Mouse (Mus musculus) hindlimb bud, embryonic 11.5 days (tissue): Measurements from ENCODE around the gene Selenon.
"Not testable (repeated sequence)": the region's sequence is repeated elsewhere in the genome, so short reads cannot be mapped to it uniquely, and the experiment has no call there.

ENCODE experiments used
- DNase-seq: peaks from one replicate; pipeline ENCODE4 v3.0.0-alpha.2; 2012; ENCODE audit warnings: low read depth, low spot score; ENCODE audit errors: extremely low spot score

Selenon gene

DNA sequence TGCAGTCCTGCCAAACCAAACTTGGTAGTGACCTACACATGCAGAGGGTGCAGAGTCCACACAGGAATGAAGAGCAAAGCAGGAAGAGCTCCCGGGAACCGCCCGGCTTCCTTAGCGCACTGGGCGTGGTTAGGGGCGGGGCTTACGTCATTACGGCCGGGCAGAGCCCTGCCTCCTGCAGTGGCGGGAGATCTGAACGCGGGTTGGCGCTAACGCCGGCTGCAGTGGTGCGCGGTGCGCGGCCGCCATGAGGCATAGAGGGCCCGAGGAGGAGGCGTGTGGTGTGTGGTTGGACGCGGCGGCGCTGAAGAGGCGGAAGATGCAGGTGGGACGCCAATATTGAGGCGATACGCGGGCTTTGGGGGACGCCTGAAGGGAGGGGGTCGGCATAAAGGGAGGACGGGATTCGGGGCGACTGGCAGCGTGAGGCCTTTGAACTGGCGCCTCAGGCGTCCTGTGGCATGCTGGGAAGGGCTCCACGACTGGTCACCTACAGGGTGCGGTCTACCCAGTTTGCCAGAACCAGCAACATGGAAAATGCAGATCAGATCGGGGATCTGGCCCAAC is 41.0 kb downstream of the Selenon start, which contains the start of gene Aunip:
Gene Aunip (plus strand): TSS at position 155 of the 567 bp plus-strand sequence.
- peak; percentile 60 for DNase-seq

DNA sequence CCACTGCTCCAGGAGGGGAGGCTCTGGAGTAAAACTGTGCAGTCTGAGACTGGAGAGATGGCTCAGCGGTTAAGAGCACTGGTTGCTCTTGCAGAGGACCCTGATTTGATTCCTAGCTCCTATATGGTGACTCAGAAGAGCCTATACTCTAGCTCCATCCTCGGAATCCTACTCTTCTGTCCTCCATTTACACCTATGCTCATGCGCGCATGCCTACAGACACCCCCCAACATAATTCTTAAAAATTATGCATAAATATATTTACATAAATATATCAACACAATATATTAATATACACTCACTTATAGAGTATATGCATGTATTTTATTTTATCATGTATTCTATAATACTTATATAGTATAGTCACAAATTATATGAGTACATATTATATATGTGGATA is 41.6 kb downstream of the Selenon start:
- no peak for DNase-seq

DNA sequence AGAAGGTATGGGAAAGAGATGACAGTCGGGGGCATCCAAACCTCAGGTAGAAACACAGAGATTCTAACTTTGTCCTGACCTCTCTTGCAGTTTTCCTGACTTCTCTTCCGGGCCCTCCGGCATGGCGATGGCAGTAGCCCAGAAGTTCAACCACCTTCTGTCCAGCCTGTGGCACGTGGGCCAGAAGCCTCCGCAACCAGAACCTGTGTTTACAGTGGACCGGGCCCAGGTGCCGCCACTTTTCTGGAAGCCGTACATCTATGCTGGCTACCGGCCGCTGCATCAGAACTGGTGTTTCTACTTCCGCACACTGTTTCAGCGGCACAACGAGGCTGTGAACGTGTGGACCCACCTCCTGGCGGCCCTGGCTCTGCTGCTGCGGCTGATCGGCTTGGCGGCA is 45.3 kb downstream of the Selenon start:
- DNase-seq, result no peak

DNA sequence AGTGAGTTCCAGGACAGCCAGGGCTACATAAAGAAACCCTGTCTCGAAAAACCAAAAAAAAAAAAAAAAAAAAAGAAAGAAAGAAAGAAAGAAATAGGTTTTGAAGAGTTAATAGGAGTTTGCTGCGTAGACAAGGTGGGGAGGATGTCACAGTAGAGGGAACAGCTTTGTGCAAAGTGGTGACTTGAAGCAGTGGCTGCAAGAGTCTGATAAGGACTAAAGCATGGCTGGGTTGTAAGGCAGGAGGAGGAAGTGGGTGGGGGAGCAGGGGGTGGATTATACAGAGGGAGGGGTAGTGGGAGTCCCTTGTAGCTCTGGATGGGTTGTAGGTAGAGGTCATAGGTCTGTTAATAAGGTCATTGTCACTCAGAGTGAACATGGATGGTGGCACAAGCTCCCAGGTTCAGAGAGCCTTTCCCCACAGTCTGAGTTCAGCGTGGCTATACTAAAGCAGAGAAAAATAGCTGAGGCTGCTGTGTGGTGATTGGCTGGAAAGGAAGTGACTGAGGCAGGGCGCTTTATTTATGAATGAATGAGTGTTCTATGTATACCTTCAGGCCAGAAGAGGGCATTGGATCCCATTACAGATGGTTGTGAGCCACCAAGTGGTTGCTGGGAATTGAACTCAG is 45.9 kb downstream of the Selenon start:
- no peak for DNase-seq

DNA sequence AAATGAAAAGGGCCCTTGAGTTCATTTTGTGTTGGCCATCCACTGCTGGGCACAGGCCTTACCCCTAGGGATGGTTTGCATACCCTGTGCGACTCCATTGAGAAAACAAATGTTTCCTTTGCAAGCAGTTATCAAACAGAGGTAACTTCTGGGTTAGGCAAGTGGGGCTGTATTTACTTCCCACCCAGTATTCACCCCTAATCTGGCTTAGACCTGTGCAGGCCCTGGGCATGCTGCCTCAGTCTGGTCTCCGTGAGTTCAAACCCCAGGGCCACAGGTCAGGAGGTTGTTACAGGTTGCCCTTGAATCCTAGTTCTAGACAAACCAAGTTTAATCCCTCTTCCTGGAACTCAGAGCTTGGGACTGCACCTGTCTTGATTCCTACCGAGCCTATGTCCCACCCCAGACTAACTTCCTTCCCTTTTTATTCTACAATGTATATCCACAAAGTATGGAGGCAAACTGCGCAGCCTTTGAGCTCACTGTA is 46.6 kb downstream of the Selenon start:
- no peak for DNase-seq

DNA sequence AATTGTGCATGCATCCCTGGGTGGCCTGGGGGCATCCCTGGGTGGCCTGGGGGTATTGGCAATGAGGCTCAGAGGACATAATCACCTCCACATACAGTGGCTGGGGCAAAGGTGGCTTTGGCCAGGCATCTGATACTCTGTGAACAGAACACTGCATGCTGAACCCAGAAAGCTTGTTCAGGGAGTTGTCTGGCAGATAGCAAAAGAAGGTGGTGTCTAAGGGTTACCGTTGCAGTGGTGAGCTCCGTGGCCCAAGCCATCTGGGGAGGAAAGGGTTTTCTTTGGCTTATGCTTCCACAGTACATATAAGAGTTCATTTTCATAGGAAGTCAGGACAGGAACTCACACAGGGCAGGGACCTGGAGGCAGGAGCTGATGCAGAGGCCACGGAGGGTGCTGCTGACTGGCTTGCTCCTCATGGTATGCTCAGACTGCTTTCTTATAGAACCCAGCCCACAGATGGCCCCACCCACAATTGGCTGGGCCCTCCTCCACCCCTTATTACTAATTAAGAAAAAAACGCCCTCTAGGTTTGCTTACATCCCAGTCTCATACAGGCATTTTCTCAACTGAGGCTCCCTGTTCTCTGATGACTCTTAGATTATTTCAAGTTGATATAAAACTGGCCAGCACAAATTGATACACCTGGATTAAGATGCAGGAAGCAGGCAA is 48.1 kb downstream of the Selenon start:
- no peak for DNase-seq

DNA sequence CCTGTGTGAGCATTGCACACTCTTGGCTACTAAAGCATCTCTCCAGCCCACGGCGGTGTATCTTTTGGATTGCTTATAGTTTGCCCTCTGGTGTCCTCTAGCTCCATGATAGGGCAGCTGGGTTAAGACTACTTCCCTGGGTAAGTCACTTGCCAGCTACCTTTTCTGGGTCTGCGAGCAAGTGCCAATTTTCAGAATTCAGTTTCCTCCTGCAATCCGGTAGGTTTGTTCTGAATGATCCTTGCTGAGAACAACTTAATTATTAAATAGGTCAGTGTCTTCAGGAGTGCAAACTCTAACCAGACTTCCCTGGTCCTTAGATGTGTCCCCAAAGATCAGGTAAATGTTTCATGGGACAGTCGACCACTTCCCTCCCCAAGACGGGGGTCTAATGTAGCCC is 50.9 kb downstream of the Selenon start:
- DNase-seq, result no peak

DNA sequence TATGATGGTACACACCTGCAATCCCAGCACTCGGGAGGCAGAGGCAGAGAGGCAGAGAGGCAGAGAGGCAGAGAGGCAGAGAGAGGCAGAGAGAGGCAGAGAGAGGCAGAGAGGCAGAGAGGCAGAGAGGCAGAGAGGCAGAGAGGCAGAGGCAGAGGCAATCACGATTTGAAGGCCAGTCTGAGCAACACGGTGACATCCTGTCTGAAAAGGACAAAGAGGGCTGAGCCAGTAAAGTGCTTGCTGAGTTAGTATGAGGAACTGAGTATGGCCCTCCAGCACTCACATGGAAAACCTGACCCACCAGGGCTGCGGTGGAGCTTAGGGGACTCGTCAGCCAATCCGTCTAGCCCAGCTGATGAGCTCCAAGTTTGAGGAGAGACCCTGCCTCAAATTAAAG is 53.0 kb downstream of the Selenon start:
- DNase-seq, result not testable (repeated sequence)

DNA sequence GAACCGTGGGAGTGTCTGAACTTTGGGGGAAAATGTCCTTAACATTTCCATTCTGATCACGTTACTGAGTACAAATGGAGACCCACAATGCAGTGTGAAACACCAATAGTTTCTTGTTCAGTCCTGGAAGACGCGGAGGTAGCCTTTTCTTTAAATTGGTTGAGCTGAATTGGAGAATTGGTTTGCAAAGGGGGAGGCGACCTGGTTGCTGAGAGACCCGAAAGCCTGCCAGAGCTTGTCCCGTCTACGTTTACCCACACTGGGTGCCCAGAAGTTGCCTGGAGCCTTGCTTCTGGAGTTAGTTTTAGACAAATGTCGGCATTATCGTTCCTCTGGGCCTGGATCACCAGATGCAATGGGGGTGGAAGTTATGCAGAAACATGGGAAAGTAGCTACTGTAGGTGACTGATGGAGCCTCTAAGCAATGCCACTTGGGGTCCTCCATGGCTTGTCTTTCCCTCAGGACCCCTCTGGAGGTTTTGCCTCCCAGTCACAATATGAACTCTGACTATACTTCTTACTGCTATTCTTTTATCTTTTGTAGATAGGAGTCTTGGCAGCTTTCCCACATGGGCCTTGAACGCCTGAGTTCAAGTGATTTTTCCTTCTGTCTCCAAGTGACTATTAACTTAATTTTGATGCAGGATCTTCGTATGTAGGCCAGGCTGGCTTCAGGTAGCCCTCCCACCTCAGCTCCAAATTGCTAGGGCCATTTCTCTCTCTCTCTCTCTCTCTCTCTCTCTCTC is 53.8 kb downstream of the Selenon start:
- no peak for DNase-seq

DNA sequence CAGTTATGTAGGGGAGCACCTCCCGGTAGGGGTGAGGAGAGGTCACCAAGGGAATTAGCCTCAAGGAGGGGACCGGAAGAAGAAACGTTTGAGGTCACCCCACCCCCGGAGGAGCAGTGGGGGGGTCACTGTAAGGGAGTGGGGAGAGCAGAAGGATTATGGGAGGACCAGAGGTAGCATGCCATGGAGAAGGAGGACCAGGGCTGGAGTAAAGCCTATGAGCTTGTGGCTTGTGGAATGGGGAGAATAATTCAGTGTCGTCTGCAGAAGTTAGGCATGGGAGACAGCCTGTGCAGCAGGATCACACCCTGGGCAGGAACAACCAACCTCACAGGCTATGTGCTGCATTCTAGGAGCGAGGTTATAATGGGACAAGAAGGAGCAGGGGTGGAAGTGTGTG is 54.7 kb downstream of the Selenon start:
- no peak for DNase-seq

DNA sequence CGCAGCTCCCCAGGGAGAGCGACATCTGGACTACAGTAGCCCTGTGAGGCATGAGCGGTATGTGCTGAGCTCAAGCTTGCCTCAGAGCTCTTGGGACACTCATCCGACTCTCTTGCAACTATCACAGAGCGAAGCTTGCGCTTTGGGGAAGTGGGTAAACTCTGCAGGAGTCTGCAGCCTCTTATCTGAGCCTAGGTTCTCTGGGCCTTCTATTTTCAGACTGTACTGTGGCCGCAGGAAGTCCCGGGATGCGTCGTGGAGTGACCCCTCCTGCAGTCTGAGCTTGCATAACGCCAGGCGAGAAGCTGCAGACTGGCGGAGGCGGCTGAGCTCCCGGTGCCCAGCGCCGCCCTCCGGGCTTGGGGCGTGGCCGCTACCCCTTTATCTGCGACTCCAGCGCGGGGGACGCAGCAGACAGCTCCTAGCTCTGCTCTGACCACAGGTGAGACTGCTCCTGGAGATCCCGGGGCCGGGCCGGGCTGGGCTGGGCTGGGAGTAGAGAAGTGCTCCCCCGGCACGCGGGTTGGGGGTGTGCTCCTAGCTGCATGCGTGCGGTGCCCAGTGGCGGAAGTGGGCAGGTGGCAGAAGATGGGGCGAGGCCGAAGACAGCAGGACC is 55.3 kb downstream of the Selenon start, which contains the start of gene Paqr7:
Gene Paqr7 (plus strand): TSS at position 103 of the 616 bp plus-strand sequence.
- no peak for DNase-seq

DNA sequence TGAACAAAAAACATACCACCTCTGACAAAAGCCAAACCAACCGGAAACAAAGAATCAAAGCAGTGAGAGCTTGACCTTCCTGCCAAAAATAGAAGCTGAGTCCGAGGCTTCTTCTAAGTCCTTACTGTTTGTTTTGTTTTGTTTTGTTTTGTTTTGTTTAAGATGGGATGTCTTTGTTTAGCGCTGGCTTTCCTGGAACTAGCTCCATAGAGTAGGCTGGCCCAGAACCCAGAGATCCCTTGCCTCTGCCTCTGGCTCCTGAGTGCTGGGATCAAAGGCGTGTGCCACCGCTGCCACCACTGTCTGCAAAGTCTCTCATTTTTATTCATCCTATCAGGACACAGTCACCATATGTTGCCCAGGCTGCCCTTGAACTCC is 56.4 kb downstream of the Selenon start:
- DNase-seq, result no peak

DNA sequence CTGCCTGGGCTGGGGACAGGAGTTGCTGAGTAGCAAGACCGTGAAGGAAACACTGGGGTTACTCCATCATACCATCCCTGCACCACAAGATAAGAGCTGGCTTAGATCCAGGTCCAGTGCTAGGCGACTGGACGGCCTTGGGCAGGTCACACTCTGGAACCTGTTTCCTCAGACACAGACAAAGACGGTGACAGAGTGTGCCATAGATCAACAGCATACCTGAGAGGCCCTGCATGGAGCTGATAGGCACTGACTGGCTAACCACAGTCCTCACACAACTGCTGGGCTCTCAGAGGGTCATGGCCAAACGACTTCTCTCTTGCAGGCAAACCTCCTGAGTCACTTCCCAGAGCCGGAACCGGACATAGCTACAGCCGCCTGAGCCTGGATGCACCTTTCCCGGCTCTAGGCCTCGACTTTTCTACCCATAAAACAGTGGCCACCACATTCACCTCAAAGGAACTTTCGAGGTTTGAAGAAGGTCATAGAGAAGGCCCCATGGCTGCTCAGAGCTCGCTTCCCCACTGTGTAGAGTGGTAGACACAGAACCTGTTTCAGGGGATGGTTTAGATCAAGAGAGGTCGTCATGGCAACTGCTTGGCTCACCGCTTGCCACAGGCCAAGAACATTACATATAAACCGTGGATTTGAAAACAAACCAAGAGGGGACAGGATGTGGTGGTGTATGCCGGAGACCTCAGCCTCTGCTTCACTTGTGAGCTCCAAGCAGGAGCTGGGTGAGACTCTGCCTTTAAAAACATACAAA is 57.0 kb downstream of the Selenon start:
- no peak for DNase-seq

DNA sequence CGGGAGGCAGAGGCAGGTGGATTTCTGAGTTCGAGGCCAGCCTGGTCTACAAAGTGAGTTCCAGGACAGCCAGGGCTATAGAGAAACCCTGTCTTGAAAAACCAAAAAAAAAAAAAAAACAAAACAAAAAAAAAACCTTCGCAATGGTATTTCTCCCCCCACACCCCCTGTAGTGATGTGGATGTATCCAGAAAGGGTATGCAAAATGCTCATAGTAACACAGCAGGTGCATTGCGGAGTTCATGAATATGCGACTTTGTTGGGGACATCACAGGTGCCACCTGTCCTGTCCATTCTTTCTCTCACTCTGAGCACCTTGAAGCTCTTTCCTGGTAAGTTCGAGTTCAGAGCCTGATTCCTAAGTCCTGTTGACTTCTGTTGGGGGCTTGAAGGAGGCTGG is 57.8 kb downstream of the Selenon start:
- not testable (repeated sequence) for DNase-seq

DNA sequence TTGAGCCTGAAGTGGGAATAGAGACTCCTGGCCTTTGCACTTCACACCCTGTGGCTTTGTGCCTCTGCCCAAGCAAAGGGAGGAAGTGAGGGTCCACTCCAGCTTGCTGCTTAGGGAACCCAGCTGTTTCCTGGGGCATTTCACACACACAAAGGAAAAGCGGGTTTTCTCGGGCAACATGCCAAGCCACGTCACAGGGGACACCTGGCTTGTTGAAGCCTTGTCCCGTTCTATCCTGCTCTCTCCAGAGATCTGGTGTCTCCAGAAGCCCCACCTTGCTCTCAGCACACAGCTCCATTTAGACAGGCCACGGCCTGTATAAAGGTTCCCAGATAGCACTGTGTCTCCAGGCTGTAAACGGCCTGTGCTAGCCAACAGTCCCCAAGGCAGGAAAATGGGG is 60.2 kb downstream of the Selenon start:
- no peak for DNase-seq

DNA sequence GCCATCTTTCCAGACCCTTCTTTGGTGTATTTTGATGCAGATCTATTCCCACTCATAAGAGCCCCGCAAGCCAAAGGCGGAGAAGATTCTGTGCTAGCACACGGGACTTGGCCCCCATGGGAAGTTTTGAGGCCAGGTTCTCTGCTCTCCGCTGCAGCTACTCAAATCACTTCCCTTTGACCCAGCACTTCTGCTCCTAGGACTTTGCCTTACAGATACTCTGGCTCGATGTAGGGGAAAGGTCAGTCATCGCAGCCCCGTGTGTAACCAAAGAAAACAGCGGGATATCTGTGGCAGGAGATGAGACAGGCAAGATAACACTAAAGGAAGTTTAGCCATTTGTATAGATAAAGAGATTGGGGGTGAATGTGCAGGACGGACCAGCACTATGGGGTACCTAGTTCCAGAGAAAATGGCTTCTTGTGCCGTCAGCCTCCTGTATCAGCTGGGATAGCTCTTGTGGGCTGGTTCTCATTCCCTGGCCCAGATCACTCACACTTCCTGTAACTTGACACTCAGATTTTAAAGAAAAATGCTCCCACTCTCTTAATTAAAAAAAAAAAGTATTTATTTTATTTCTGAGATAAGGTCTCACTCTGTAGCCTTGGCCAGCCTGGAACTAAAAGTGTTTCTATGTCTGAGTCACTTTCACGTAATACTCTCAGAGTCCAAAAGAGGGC is 61.8 kb downstream of the Selenon start:
- no peak for DNase-seq

DNA sequence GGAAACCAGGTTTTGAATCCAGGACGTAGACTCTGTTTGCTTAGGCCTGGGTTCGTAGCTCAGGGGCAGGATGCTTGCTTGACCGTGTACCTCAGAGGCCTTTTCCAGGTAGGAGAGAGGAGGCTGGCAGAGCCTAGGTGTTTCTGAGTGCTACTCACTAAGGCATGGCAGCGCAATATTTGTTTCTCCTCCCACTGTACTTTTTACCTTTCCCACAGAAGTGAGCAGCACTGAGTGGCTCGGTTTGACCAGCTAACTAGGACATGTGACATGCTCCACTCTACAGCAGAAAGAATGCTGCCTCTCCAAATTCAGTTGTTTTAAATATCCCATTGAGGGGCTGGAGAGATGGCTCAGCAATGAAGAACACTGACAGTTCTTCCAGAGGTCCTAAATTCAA is 63.8 kb downstream of the Selenon start:
- DNase-seq, result no peak
